Mouse (Mus musculus) c-Kit-positive CD71-negative TER-119-negative erythroid progenitor cells, embryonic 14.5 days (primary cell): ENCODE data around the gene Rora.

Experiments
- DNase-seq: peaks from one replicate; pipeline ENCODE4 v3.0.0-alpha.2; 2013; ENCODE audit warnings: low read depth

Rora gene

DNA sequence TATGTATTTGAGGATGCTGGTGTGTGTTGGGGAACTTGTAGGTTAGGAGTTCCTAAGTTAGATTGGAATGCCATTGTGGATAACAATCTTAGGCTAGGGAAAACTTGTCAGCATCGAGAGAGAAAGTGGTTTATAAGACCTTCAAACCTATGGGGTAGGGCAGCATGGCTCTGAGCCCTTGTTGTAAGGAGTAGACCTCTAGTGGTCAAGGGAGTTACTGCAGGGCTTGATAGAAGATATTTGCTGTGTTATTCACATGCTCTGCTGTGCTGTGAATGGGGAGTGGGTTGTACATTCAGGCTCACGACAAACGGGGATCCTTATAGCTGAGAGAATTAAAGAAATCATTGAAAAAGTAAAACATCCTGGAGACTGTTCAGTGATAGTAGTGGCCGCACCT, 35.8 kb downstream of the Rora start:
- DNase-seq, result peak; percentile 28

DNA sequence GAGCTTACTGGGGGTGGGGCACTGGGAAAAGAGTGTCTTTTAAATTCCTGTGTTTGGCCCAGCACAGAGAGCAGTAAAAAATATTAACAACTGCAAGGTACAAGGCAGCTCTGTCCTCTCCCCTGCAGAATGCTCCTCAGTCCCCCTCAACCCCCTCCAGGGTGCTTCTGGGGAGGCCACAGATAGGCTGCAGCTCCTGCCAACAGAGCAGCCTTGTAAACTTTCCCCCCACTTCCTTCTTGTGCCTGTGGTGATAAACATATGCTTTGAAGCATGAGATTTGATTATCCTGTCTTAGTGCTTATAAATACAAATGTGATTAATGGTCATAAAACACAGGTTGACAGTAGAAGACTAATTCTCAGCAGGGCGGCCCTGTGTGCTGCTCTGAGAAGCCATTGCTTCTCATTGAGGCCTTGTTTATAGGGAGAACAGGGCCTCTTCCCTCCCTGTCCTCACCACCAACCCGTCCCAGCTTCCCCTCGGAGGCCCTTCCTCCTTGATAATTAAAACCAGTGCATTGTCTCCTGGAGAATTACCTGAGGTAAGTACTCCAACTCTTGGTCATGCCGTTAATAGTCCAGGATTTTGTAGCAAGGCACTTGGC, 41.4 kb downstream of the Rora start:
- no peak for DNase-seq

DNA sequence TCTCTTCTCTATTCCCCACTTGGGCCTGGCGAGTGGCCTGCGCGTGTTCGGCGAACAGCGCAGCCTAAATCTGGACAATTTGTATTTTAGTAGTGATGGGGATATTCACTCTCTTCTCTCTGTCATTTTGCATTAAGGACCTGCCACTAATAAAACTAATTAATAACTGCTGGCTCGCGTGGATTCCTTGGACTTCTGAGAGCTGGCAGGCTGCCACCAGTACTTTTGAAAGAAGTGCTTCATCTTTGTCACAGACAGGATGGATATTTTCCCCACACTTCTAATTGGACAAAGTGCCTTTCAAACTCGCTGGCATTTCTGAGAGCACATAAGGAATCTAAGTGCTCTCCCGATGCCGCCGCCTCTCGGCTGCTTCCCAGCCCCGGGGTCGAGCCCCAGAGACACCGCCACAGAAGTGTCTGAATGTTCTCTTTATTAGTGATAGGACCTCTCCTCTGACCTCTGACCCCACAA, 41.9 kb downstream of the Rora start:
- DNase-seq, result no peak

DNA sequence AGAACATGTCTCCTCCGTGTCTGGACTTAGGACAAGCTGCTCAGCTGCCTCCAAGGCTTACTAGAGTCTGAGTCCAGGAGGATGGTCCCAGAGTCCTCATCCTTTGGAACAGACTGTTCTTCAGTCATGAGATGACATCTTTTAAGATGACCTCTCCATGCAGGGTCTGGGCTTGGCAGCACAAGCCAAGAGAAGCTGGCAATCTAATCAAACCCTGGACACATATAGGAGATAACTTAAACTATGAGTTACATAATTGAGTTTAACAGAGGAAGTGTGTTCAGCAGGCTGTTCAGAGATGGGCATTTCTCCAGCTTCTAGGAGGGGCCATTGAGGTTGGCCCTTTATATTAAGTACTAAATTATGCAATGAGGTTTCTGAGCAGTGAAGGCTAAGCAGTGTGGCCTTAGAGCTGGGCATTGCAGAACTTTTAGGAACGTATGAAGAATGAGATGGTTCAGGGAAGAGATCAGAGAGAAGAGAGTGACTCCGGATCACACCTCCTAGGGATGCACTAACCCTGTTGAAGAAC, 42.9 kb downstream of the Rora start:
- DNase-seq, result no peak

DNA sequence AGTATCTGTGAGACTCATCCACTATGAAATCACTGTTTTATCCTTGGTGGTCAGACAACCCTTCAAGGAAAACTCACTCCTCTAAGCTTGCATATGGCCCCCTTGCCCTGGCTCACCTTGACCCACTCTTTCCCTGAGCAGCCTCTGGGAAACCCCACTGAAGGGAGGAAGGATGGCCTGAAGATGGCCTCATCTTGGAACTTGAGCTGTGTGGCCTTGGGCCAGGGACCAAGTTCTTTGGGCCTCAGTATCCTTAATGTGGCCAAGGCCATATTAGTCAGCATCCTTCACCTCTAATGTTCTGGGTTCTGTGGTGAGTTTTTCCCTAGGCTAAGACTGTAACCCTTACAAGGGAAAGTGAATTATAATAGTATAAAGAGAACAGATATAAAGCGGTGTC, 45.8 kb downstream of the Rora start:
- no peak for DNase-seq

DNA sequence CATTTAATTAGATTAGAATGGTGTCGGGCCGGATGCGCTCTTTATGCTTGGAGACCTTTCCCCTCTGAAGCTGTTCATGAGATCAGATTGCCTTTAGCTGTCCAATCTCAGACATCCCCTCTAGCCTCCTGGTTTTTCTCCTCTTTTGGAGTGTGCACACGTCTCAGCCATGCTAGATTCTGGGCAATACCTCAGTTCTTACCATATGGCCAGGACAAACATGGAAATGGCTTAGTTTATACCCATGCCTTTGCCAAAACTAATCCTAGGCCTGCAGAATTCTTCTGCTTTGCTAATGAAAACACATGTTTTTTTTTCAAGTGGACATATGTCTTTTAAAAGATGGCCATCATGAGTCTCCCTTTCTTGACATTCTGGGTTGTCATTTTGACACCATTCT, 46.3 kb downstream of the Rora start:
- no peak for DNase-seq

DNA sequence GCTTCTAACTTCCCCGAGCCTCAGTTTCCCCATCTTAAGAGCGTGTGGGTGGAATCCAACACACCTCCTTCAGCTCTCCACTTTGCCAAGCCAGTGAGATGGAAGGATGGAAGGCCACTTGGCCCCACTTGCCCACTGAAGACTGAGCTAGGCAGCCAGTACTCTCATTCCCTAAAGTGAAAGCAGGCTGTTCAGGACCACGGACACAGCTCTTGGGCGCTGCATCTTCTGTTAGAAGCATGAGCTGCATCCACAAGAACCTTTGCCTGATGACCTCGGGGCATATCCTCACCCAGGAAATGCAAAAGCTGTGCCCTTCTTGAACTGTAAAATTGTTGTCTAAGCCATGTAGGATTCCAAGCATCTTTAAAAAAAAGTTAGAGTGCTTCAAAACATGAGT, 54.0 kb downstream of the Rora start:
- no peak for DNase-seq

DNA sequence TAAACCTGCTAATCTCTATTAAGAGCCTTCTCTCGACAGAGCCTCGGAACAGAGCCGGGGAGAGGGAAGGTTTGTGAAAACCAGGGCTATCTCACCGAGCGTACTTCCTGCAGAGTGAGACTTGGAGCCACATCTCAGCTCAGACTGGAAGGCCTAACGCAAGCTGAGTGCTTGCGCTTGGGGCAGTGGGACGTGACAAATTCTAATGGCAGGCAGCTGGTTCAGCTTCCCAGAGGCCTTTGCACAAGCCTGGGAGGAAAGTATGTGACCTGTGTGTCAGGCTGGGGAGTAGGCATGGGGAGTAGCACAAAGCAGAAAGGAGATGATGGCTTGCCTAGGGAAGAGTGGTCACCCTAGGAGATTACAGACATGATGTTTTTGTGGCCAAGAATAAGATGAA, 55.6 kb downstream of the Rora start:
- DNase-seq, result no peak

DNA sequence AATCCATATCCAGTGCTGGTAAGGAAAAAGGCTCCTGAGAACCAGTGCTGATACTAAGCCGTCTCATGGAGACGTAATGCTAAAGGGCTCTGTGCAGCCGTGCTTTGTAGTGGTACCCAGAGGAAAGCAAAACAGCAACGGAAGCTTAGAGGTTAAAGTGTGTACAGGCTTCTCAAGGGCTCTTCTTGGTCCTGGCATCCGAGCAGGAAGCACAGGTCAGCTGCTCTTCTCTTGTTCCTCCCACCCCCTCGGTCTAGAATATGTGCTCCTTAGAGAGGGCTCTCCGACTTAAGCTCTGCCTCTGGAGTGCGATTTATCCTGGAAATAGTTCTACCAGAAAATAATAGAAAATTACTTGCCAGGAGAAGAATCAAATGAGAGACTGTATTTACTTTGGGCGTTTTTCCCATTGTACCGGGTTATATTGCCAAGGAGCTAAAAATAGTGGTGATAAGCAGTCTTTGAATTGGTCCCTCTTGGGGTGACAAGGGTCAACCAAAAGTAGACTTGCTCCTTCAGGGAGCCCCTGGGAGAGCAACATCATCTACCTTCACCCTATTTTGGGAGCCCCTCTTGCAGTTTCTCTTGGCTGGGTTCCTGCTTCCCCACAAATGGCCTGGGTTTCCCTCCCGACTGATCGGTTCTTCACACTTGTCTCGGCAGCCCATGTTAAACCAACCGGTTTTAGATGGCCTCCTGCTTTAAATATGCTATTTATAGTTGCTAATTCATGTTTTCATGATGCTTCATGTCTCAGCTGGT, 57.5 kb downstream of the Rora start:
- DNase-seq, result no peak

DNA sequence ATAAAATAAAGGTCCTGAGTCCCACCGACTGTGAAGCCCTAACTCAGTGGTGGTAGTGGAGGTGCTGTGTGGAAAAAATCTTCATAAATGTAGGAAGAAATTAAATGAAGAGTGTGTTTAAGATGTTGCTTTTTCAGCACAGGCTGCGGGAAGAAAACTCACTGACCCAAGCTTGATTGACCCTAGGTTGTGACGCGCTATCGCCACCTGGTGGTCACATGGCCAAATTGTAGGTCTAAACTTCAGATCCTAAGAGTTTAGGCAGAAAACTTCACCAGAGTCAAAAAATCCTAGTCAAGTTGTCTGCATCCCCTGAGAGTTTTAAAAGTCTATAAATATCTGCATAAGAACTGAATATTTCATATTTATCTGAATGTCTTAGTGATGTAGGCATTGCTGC, 63.4 kb downstream of the Rora start:
- DNase-seq, result peak; percentile 12

DNA sequence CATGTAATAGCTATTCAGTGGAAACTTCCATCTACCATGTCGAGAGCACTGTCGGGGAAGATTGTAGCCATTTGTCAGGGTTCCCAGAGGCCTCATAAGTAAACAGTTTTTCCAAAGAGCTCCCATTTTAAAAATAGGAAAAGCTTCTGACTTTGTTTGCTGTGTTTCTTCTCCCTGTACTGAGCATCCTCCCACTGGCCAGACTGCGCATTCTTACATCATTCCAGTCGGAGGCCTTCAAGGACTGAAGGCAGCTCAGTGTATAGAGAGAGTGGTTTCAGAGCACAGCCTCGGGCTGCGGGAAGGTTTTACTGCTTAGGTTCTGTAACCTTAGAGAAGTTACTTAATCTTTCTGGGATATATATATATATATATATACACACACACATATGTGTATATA, 64.8 kb downstream of the Rora start:
- no peak for DNase-seq

DNA sequence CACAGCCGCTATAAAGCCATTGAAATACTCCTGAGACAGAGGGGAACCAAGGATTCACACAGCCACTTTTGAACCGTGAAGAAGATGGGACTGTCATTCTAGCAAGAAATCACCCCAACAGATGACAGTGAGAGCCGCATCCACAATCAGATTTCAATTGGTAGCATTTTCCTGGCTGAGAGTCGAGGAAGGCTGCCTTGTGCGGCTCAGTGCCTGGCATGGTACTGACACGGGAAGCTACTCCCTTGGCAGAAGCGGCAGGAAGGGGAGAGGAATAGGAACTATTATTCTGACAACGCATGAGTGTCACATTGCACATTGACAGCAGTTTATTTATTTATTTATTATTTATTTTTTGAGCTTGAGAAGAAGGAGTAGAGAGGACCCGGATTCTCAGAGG, 65.7 kb downstream of the Rora start:
- DNase-seq, result no peak

DNA sequence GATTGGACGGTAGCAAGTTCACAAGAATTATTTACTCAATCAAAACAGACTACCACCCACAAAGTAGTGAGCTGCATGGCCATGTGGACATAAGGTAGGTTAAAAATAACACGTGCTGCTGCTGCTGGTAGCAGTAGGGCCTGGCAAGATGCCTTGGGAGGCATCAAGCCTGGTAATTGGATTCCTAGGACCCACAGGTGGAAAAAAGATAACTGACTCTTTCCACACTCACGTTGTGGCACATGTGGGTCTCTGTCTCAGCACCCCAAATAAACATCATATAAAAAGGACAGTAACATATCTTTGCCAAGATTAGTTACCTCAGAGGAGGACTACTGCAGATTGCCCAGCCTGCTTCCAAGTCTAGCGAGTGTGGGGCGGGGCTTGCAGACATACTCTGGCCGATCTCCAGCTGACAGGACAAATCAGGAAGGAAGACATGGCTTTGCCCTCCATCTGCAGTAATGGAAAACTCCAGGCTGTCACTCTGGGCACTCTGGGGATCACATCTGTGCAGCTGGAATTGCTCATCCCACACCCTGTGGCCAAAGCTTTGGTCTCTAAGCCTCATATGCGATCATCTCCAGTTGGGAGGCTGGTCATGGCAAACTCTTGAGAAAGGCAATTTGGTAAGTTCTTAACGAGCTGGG, 71.2 kb downstream of the Rora start:
- no peak for DNase-seq

DNA sequence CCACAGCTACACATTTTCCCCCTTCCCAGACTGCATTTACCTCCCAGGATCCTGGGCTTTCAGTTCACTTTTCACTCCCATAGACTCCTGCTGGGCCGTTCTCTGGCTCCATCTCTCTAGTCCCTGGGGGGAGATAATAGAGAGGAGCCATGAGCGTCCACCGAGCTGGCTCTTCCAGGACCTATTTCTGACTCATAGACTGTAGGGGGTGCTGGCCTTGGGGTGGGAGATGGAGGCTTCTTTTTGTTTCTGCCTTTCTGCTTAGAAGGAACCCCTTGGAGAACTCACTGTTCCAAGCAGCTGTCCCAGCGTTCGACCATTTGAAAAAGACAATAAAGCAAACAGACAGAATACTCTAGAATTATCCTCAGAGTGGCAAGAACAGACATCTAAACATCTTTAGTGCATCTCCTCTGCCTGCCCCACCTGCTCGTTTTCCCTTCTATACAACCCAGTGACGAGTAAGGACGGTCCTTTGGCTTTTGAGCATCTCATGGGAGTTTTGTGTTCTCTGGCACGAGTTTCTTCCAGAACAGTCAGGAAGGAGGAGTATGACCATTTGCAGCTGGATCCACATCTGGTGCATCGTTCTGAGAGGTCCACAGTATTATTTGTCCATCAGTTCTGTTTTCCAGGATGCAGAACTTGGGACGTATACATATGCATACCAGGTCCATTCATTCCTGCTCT, 73.7 kb downstream of the Rora start:
- DNase-seq, result no peak

DNA sequence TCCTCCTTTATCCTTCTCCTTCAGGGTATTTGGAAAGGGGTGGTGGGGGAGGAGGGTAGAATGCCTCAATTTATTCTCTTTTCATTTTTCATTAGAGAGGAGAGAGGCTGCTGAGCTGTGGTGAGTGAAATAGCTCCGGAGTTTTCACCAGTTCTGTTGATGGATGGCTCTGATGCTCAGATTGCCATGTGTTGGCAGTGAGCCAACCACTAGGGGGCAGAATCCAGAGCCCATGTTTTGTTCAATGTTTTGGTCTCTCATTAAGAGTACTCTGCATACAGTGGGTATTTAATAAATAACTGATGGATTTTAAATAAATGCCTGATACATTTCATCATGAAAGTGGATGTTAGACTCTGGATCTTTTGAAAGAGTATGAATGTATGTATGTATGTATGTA, 77.9 kb downstream of the Rora start:
- DNase-seq, result no peak

DNA sequence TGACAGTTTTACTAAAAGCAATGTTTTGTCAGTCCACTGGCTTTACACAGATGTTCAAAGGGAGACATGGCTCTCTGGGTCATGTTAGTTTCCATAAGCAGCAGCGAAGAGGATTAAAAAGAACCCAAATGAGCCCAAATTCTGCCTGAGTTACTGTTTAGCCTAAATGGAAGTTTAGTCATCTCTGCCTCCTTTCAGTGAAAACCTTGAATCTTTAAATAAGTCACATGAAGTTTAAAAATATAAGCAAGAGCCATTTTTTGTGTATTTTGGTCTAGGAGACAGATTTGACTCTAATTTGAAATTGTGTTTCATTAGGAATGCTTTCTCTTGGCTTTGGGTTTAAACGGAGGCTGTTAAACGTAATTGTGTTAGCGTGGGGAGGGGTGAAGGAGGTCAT, 79.3 kb downstream of the Rora start:
- no peak for DNase-seq

DNA sequence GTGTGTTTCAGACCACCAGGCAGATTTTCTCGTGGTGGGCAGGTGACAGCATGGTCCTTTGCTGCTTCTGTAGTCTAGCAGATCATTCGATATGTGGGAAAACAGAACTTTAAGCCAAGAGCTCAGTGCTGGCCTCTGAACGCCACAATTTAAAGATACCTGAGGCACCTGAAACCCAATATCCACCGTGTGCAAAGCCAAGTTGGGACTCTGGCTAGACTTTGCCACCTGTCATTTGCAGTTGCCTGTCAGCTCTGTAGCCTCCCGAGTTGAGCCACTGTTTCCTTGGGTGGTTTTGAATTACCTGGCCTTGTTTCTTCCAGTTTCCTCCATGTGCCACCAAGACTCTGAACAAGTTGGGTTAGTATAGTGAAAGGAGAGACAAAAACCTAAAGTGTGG, 82.3 kb downstream of the Rora start:
- DNase-seq, result no peak

DNA sequence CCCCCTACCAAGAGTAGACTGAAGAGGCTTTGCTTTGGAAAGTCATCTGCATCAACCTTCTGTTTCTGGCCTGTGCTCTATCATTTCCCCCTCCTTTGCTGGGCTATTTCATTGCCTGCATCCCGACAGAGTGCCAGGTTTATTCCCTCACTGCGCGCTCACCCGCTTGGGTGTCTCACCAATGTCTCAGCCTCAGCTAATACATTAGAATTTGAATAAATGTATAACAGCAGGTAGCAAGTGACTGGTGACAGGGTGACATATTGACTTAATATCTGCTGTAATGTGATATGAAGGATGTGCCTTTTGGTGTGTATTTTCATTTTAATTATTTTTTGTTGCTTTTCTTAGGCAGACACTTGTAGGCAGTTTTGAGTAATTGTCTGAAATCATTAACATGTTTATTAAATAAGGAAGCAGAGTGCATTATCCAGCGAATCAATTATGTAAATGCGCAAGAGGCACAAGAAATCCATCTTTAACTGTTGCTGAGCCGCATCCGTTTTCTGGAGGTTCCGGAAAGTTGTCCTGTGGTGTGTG, 83.7 kb downstream of the Rora start:
- no peak for DNase-seq

DNA sequence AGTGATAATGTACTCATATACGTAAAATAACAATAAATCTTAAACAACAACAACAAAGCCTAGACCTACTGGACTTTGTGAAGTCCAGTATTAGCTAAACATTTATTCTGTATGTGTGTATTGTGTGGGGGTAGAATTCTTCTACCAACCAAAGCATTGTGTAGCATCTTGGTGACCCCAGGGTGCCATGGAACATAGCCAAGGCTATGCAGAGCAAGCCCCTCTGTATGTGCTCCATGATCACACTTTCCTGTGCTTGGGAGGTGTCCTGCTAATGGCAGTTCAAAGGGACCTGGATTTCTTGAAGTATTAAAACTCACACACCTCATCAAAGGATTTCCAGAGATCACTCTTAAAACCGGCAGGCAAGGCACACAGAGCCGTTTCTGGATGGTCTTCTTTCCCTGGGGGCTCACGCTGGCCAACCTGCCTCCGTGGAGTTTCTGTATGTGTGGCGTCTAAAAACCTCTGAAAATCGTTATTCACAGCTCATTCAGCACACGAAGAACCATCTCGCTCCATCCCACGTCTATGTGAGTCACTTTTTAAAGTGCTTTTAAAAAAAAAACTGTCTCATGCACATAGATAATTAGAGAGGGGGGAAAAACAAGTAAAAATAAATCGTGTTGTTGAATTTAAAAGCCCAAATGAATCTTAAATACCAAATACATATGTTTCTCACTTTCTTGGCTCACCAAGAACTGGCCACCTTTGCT, 92.5 kb downstream of the Rora start:
- no peak for DNase-seq

DNA sequence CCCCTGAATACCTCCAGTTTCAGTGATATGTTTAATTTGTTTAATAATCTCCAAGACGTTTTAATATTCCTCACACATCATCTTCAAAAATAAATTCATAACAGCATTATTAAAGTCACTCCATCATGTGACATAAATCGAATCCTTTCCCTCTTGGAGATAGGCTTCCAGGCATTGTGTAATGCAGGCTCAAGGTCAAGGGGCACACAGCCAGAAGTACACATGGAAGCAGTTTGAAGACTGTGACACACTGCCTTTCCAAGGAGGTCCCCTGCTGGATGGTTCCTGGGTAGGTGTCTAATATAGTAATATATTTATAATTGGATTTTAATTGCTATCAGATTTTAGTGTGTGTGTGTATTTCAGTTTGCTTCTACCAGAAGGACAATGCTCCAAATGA, 103.4 kb downstream of the Rora start:
- DNase-seq, result no peak

DNA sequence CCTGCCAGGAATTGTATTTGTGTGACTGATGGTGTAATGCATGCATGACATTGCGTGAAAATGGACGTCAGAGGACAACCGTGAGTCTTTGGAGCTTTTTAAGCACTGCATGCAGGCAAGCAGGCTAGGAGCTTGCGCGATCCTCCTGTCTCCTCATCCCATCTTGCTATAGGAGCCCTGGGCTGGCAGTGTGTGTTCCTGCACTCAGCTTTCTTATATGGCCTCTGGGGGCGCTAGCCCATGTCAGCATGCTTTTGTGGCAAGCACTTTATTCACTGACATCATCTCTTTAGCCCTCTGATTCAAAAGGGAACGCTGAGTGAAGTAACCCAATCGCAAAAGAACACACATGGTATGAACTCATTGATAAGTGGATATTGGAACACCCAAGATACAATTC, 105.7 kb downstream of the Rora start:
- no peak for DNase-seq

DNA sequence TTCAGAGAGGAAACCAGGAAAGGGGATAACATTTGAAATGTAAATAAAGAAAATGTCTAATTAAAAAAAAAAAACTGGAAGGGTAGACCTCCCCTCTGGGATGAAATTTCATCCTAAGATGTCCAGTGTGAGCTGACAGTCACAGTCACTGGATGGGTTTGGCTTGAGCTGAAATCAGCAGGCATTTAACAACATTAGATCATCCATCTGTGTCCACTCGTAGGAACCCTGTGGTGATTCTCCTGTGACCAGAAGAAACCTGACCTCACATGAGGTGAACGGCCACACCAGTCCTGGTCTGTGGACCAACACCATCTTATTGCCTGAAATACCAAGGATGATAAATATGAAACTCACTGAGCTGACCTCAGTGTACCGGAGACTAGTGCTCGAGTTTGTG, 106.7 kb downstream of the Rora start:
- DNase-seq, result no peak
